Mouse (Mus musculus): ENCODE measurements around the gene Ddhd1.

The Ddhd1 gene

DNA sequence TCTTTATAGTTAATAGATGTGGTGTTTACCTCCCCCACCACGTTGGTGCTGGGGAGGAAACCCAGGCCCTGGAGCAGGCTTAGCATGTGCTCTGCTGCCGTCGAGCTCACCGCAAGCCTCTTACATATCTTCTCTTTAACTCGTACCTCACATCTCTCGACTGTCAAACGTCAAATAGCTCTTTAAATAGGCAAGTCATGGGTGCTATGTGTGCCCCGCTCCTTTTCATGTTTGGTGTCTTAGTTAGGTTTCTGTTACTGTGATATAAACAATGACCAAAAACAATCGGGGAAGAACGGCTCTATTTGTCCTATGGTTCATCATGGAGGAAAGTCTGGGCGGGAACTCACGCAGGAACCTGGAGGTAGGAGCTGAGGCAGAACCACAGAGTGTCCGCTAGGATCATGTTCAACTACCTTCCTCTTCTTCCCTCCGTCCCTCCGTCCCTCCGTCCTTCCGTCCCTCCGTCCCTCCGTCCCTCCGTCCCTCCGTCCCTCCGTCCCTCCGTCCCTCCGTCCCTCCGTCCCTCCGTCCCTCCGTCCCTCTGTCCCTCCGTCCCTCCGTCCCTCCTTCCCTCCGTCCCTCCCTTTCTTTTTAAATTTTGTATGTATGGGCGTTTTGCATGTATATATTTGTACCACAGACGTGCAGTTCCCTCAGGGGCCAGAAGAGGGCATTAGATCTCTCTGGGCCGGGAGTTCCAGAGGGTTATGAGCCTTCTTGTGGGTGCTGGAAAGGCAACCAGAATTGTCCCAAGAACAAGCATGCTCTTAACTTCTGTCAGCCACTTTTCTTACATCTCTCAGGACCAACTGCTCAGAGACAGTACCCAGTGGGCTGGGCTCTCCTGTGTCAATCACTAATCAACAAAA is 91.6 kb downstream of the Ddhd1 start:
- peak; percentile 66 to 82 for DNase-seq

DNA sequence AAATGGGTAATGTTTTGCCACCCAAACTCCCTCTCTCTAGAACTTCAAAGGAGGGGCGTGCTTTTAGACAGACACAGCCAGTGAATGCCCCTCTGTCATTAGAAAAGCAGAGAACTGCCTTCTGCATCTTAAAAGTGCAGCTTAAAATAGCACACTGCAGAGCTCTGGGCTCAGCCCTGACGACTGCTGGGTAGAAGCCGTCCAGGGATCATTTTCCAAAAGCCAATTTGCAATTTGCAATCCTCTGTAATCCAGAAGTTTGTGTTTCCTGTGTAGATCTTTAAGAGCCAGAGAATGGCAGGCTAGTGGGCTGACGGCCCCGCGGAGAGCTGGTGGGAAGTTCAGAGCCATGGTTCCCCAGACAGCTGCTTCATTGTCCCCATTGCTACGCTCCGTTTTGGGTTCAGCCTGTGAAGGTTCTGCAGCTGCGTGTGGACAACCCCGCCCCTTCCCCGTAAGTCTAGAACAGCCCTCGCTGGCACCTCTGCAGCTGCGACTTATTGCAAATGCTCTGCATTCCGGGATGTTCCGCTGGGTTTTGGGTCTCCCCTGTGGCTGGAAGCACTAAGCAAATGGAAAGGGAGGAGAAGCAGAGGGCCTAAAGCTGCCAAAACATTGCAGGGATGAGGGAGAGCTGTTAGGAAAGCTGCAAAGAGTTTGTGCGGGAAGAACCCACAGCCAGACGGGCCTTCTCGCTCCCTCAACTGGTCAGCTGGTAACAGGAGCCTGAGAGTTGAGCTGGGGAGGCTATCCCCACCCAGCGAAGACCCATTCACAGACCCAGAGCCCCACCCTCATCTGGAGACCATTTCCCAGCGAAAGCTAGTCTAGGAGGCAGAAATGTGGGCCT is 92.5 kb downstream of the Ddhd1 start:
- DNase-seq: peak in 1 of 2 experiments; percentile 14

DNA sequence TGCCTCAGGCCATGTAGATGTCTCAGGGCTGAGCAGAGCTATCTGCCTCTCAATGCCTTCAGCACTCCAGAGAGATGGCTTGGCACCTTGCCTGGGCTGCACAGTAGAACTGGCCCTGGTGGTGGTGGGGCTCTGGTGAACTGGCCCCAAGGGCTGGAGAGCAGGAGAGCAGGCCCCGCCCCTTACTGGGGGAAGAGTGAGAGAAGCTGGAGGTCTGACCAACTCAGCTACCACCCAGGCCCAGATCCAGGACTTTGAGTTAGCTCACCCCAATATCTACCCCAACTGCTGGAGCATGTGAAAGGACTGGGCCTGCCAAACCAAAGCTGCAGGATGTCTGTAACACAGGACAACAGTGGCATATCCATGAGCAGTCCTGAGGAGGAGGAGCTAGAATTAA is 94.4 kb downstream of the Ddhd1 start:
- DNase-seq: peak in 1 of 2 experiments; percentile 63

DNA sequence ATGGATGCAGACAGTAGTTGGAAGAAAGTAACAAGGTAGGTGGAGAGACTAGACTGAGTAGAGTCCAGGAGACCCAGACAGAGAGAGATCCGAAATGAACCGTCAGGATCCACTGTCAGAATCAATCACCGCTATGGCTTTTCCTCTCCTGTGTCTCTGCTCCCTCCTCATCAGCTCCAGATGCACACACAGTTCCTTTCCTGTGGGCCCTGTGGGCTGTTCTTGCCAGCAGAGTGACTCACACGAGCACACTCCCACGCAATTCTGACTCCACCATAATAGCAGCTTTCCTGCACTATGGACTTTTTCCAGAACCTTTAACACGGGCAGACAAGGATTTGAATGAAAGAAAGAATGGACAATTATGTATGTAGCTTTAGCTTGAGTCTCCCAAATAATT is 96.3 kb downstream of the Ddhd1 start:
- DNase-seq: no peak

DNA sequence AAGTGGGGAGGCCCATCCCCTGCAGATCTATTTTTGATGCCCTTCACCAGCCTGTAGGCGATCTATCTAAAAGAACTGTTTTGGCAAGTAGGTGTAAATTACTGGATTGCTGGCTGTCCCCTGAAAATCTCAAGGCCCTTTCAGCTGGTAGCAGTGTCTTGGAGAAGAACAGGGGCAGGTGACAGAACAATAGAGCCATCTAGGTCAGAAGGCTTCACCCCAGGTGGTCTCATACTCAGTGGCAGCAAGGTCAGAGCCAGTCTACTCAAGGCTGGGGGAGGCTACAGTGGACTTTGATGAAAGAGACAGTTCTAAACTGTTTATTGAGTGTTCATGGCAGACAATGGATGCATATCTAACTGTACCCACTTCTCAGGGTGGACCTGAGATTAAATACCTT is 98.9 kb downstream of the Ddhd1 start:
- no peak for DNase-seq

DNA sequence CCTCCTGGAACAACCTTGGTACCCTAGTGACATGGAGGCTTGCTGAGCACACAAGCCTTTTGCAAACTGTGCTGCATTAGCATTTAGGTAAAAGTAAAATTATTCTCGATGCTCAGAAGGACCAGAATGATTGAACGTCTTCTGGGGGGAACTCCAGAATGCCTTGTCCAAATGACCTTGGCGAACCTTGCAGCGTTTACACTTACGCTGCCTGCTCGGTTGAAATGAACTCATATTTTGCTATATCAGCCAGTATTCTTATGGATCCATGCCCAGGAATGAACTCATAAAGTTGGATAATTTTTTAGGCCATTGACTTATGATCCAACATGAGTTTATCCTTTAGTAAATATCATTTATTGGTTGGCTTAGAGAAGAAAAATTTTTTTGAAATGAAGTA is 103.6 kb downstream of the Ddhd1 start:
- no peak for DNase-seq

DNA sequence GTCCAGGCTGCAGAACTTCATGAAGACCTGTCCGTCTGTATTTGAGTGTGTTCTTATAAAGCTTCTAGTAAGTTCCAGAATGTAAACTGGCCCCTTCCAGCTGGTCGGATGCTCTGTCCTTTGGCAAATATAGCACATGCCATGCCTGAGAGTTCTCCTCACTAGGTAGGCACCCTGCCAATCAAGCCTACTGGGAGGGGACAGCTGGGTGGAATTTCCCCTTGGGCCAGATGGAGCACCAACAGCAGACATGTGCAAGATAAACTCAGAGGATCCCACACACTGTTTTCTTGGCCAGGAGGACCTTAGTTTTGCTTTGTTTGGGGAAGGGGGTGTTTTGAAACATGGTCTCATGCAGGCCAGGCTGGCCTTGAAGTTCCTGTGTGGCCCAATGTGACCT is 104.1 kb downstream of the Ddhd1 start:
- DNase-seq: peak in 1 of 2 experiments; percentile 32

DNA sequence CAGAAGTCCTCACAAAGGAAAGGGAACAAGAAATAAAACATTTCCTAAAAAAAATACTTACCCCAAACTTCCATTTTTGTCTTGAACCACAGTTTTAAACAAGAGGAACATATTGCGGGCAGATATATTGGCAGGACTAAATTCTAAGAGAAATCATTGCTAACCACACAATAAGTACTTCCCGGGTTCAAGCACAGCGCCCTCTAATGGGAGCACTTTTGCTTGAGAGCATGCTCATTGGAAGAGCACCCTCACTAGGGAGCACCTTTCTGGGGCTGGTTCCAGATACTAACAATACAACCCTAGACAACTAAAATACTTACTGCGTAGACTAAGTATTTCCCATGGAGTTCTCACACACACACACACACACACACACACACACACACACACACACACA is 105.5 kb downstream of the Ddhd1 start:
- no peak for DNase-seq

DNA sequence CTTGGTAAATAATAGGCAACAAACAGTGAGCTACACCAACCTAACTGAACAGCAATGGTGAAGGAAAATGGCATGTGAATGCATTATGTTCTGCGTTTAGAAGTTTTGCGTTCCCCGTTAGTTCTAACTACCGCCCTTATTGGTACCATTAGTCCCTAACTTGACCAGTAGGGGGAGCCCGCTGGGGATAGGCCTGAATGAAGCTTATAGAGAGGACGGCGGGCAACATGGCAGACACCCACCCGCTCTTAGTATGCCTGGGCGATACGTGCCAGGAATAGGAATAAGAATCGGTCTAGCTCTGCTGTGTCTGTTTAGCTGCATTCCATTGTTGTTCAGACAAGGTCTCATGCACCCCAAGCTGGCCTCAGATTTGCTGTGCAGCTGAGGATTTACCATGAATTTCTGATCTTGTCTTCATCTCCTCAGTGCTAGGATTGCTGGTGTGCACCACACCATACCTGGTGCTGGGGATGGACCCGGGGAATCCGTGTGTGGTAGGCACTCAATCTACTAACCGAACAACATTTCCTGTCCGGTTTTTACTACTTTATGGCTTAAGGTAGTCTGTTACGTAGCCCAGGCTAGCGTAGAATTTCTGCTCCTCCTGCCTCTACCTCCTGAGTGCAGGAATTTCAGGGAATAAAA is 106.7 kb downstream of the Ddhd1 start:
- DNase-seq: peak; percentile 27 to 62

DNA sequence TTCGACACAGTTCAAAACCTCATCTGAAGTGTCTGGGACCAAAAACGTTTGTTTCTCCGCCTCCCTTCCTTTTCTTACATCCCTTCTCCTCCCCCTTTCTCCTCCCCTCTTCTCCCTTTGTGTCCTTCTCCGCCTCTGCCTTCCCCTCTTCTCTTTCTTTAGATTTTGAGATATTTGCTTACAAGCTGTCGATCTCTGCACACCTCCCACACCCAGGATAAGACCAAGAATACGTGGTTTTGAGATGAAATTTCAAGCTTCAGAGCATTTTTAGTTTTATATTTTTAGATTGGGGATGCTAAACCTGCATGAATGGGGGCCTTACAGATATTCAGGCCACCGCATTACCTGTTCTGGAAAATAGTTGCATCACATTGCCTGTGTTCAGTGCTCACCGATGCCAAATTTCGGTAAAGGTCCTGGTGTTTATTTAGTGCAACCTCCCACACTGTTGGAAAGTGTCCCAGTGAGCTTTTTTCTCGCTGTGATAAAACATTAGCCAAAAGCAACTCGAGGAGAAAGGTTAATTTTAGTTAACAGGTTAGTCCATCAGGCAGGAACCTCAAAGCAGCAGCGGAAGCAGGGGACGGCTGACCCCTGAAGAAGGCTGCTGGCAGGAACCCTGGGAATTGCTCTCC is 107.8 kb downstream of the Ddhd1 start:
- DNase-seq: peak; percentile 32 to 46

DNA sequence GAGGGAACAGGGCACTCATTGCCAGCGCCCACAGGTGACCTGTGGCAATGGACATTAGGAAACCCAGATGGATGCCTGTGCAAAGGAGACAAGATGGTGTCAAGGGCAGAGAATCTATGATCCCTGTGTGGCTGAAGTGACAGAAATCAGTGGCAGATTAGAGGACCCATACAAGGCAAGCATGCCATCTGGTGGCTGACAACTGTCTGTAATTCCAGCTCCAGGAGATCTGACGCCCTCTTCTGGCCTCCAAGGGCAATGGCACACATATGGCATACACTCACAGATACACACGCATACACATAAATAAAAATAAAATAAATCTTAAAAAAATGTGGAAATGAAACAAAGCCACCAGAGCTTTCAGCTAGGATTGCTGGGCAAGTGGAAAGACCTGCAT is 109.8 kb downstream of the Ddhd1 start:
- DNase-seq: no peak

DNA sequence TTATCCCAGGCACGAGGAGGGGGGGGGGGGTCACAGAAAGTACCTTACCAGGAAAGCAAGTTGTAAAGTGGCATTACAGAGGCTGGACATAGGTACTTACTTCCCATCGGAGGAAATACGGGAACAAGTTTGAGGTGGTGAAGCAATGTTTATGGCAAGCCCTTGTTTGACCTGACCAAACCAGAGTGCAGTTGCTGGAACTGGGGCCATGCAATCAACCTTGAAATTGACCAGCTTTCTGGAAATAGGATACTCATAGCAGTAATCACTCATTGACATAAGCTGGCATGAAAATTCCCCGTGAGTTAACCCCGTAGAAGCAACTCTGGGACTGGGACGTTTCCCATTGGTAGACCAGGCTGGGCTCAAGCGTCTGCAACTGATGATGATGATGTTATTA is 113.0 kb downstream of the Ddhd1 start:
- DNase-seq: no peak

DNA sequence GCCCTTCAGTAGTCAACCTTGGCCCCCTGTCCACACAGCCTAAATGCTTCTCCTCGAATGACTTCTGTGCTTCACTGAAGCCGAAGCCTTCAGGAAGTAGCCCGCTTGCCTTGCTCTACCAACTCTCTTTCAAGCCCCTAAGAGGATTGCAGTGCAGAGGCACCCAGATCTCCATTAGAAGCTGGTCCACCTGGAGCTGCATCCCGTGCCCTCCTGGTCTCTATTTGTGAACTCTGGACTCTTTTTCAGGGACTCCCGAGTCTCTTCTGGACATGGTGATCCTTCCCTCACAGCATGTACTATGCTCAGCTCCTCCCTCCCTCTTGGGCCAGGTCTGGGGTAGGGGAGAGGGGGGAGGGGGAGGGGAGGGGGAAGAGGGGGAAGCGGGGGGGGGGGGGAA is 113.9 kb downstream of the Ddhd1 start:
- DNase-seq: no peak

DNA sequence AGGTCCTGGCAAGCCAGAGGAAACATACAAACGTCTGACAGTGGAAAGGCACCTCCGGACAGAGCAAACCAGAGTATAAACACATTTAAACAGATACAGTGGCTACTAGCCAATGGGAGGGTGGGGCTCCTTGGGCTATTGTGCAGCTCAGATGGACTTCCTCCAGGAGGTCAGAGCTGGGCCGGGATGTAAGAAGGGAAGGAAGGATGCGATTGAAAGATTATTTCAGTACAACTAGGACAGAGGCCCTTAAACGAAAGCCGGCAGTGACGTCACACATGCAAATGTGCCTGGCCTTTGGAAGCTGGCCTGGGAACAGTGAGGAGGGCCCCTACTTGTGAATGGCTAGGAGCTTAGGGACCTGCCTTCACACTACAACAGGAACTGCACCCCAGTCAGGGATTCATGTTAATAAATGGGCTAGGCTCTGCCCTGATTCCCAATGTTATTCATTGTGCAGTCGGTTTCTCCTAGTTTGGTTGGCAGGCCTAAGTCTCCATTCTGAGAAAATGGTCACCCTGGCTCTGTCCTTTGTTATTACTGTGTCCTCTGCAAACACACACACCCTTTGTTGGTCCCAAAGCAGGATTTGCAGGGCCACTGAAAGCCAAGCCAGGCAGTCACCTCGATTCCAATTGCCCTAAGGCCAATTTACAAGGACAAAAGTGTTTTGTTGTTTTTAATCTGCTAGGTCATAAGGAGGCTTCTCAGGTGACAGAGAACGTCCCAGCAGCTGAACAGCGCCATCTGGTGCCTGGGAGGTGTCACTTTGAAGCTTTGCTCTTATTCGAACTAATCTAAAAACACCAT is 118.1 kb downstream of the Ddhd1 start:
- DNase-seq: peak; percentile 73 to 81
